Mouse (Mus musculus) heart, adult 2 months (tissue): Measurements from ENCODE around the gene Mertk. TPM values are rescaled to one million over a fixed set of nuclear protein-coding genes. Genes with fewer than 3 reads are reported as not detected.

ENCODE experiments used
- DNase-seq, 2 experiments: peaks; one replicate each; pipeline ENCODE4 v3.0.0; 2021
- H3K27ac ChIP-seq: fragments of 200-600 bp; 2 replicates; pipeline ENCODE4 v1.8.1; 2022
- H3K27me3 ChIP-seq: fragments of 200-500 bp; 2 replicates; pipeline ENCODE4 v1.6.1; 2012; ENCODE audit warnings: mild to moderate bottlenecking, low read length, inconsistent platforms, mixed read lengths; ENCODE audit not compliant: control insufficient read depth, insufficient read depth
- H3K36me3 ChIP-seq: fragments of 200-500 bp; 2 replicates; pipeline ENCODE4 v1.6.1; 2012; ENCODE audit warnings: low read length, inconsistent platforms; ENCODE audit not compliant: control insufficient read depth, insufficient read depth
- H3K4me1 ChIP-seq: fragments of 200-500 bp; 2 replicates; pipeline ENCODE4 v1.6.1; 2011; ENCODE audit warnings: low read length; ENCODE audit not compliant: control insufficient read depth, insufficient read depth
- H3K4me3 ChIP-seq: fragments of 200-600 bp; 2 replicates; pipeline ENCODE4 v1.8.1; 2022
- H3K79me2 ChIP-seq: fragments of 200-500 bp; replicated peaks from 2 replicates; pipeline ENCODE4 v1.6.1; 2012; ENCODE audit warnings: mild to moderate bottlenecking, inconsistent platforms, low read length, moderate library complexity, mixed read lengths; ENCODE audit not compliant: control insufficient read depth, insufficient read depth
- H3K9ac ChIP-seq: fragments of 200-500 bp; 2 replicates; pipeline ENCODE4 v1.6.1; 2012; ENCODE audit warnings: low read depth, mild to moderate bottlenecking, control low read depth, inconsistent platforms, low read length, mixed read lengths
- CTCF ChIP-seq: fragments of 200-600 bp; IDR thresholded peaks from 2 replicates; pipeline ENCODE4 v1.8.1; 2022; ENCODE audit warnings: antibody characterized with exemption, mild to moderate bottlenecking, moderate library complexity
- EP300 ChIP-seq: fragments of 200-500 bp; IDR thresholded peaks from 2 replicates; pipeline ENCODE4 v1.6.1; 2011; ENCODE audit warnings: low read depth, low read length, control low read depth; ENCODE audit not compliant: insufficient read depth
- POLR2A ChIP-seq: fragments of 200-500 bp; IDR thresholded peaks from 2 replicates; pipeline ENCODE4 v1.6.1; 2011; ENCODE audit warnings: mild to moderate bottlenecking, low read depth, low read length, control low read depth; ENCODE audit not compliant: insufficient read depth
- WGBS: fragments of 180-500 bp; shearing (Covaris S2); methylation state at CpG from one replicate; pipeline ENCODE4 v1.1.7; 2018; 5-methylcytosine and 5-hydroxymethylcytosine counted together
- intact Hi-C: fragments of 180-260 bp; cut with DNase I; formaldehyde crosslinking; loops from one replicate; pipeline ENCODE4 v1.15.1; 2025
- polyA plus RNA-seq: library from polyadenylated mRNA; depleted of rRNA; stranded (reverse); fragments of >200 nt; gene quantifications from 2 replicates; pipeline ENCODE4 v1.2.3, GENCODE M21; 2012
- total RNA-seq, 2 experiments: library from RNA; stranded (reverse); gene quantifications; 2 replicates each; pipeline ENCODE4 v1.2.3; 2021

Mertk gene
- total and polyA plus RNA-seq, 3 experiments: 2.5 to 6.5 (median 4.0) TPM

DNA sequence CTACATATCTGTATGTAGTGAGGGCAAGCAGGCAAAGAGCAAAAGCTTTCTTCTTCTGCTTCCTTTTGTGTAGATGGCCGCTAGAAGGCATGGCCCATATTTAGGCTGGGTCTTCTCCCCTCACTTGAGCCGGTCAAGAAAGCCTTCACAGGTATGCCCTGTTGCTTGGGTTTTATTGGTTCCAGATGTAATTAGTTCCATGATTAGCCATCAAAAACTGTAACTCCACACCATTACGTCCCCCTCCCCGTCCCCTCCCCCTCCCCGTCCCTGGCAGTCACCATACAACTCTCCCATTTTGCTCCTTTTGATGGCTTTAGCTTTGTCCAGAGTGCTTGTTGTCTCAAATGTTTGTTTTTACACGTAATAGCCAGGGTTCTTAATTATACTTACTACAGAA is 14.2 kb downstream of the Mertk start:
- intact Hi-C loops: no loop called here
- H3K36me3 ChIP-seq: peaks cover 2% of the 10 kb centered on the region; the same call in 1 of the 2 replicates
- H3K4me3 ChIP-seq: no peak overlapping the region

DNA sequence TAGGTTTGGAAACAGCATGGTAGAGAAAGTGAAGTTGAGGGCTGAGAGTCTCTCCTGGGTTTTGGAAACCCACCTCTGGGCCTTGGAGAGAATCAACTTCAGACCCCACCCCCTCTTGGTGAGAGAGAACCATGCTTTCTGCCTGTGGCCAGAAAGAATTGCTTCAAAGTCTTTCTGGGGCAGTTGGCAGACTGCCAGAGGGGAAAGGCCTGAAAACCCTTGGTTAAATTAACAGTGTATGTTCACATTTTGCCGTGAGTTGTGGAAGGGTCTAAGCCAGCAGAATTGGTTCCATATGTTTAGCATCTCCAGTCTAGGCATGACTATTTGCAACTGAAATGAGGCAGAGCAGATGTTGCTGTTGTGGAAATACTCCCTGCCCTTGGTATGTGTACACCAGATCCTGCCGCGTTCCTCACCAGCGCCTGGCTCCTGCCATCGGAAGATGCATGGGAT is 14.8 kb downstream of the Mertk start:
- intact Hi-C loops: no loop called here
- Histone ChIP-seq H3K36me3 (no peaks in the 10 kb centered on the region; the same call in 1 of the 2 replicates), H3K9ac (no peak overlapping the region), H3K4me3 (no peak overlapping the region), H3K79me2 (peaks cover 2% of the 10 kb centered on the region; the same call in 1 of the 2 replicates), H3K27me3 (no peaks in the 10 kb centered on the region), H3K27ac (no peak overlapping the region), H3K4me1 (peaks cover 2% of the 10 kb centered on the region)
- WGBS: 63% methylated on average over 5 of the region's 5 CpGs
- TF ChIP-seq EP300 (no peak), CTCF (no peak), POLR2A (no peak)
- no peak for DNase-seq

More for the DNA sequence above, 14.2 kb downstream of the Mertk start:
- no peaks in the 10 kb centered on the region for H3K27me3 ChIP-seq
- no peak for TF ChIP-seq EP300
- no peak for TF ChIP-seq CTCF
- no peak for TF ChIP-seq POLR2A
- H3K4me1 ChIP-seq: peaks cover 2% of the 10 kb centered on the region
- DNase-seq: no peak
- peaks cover 2% of the 10 kb centered on the region; the same call in 1 of the 2 replicates for H3K79me2 ChIP-seq
- H3K27ac ChIP-seq: no peak overlapping the region
- WGBS: 88% methylated on average over 6 of the region's 6 CpGs
- H3K9ac ChIP-seq: no peak overlapping the region

DNA sequence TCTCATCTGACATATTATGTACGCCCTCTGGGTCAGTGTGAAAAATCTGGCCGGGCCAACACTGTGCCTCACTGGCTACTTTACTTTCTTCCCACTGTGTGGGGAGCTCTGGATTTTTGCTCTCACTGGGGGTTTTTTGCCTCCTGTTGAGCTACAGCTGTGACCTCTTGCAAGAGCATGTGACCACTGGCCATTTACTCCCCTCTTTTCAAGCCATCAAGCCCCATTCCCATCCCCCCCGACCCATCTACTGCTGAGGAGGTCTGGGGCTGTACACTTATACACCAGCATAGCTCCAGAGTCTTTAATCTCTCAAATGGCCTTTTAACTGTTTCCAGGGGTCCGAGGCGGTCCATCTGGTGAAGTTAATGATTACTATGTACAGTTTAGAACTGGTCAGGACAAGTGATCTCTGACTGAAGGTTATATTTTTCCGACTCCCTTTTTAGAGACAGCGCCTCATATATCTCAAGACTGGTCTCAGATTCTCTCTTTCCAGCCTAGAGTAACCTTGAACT is 16.0 kb downstream of the Mertk start:
- Histone ChIP-seq H3K79me2 (peaks cover 2% of the 10 kb centered on the region; the same call in 1 of the 2 replicates), H3K9ac (no peak overlapping the region), H3K36me3 (no peaks in the 10 kb centered on the region; the same call in 1 of the 2 replicates), H3K4me3 (no peak overlapping the region), H3K4me1 (peaks cover 2% of the 10 kb centered on the region), H3K27ac (no peak overlapping the region), H3K27me3 (no peaks in the 10 kb centered on the region)
- no peak for TF ChIP-seq CTCF
- no peak for TF ChIP-seq POLR2A
- no peak for TF ChIP-seq EP300
- no peak for DNase-seq
- WGBS: 86% methylated on average over 7 of the region's 7 CpGs
- intact Hi-C loops: no loop called here

DNA sequence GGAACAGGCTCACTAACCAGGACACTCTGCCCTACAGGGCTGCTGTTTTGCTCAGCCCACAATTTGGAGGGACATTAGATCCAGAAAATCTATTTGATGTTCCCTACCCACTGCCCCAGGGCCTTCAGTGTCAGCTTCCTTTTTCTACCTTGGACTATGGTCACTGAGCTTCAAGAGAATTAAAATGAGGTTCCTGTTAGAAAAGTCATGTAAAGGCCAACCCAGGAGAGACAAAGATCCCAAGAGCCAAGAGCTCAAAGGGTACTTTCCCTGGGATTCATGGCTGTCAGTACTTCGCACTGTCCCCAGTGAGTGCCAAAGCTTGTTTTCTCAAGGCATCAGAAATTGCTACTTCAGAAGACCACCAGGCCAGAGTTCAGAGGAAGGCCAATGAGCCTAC is 17.2 kb downstream of the Mertk start:
- WGBS: 91% methylated on average over 1 of the region's 1 CpGs
- no peak for DNase-seq
- H3K9ac ChIP-seq: no peak overlapping the region
- H3K27ac ChIP-seq: no peak overlapping the region
- peaks cover 2% of the 10 kb centered on the region; the same call in 1 of the 2 replicates for H3K79me2 ChIP-seq
- peaks cover 2% of the 10 kb centered on the region for H3K4me1 ChIP-seq
- no peaks in the 10 kb centered on the region for H3K27me3 ChIP-seq
- TF ChIP-seq CTCF (no peak), POLR2A (no peak), EP300 (no peak)
- H3K36me3 ChIP-seq: no peaks in the 10 kb centered on the region; the same call in 1 of the 2 replicates
- intact Hi-C loops: no loop called here
- H3K4me3 ChIP-seq: no peak overlapping the region

DNA sequence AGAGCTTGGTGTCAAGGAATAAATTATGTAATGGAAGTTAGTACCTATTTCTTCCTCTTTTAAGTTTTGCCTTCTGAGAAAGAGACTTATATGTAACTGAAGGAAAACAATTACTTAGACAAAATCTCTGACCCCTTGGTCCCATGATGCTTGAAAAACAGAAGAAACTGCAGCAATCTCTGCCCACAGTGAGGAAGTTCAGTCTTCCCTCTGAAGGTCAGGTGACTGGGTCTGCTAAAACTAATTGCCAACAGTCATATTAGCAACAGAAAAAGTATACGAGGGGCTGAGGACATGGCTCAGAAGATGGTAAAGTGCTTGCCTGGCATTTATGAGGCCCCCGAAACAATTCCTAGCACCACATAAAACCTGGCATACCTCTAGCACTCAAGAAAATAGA is 20.6 kb downstream of the Mertk start:
- Histone ChIP-seq H3K27me3 (no peaks in the 10 kb centered on the region), H3K4me3 (no peak overlapping the region), H3K4me1 (peaks cover 2% of the 10 kb centered on the region), H3K27ac (no peak overlapping the region), H3K36me3 (no peaks in the 10 kb centered on the region), H3K9ac (no peak overlapping the region), H3K79me2 (no peaks in the 10 kb centered on the region)
- TF ChIP-seq CTCF (no peak), POLR2A (no peak), EP300 (no peak)
- 91% methylated on average over 2 of the region's 2 CpGs for WGBS
- intact Hi-C loops: no loop called here
- no peak for DNase-seq

DNA sequence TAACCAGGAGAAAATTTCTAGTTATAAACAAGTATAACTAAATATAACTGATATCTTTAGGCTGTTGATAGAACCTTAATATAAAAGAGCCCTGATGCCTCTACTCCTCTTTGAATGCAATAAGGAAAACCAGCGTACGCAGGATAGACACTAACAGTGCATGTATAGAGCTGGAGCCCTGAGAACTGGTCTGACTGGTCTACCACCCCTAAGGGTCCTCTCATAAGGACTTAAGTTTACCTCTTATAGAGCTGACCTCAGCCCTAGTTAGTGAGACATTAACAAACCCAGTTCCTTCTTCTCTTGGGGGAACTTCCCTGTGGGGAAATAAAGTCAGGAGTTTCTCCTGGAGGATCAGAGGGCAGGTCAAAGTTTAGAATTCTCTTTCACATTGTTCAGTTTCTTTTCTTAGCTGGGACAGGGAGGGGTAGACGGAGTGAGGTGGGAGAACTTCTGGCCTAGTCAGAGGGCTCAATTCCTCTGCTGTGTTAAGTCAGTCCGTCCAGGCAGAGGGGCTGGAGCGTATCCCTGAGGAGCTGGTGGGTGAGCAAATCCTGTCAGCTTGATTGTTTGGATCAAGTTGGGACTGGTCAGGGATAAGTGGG is 23.5 kb downstream of the Mertk start:
- H3K4me3 ChIP-seq: no peak overlapping the region

More for the DNA sequence above, 23.5 kb downstream of the Mertk start:
- H3K36me3 ChIP-seq: no peaks in the 10 kb centered on the region
- H3K4me1 ChIP-seq: peaks cover 2% of the 10 kb centered on the region
- H3K27me3 ChIP-seq: no peaks in the 10 kb centered on the region
- H3K9ac ChIP-seq: no peak overlapping the region
- 91% methylated on average over 5 of the region's 5 CpGs for WGBS
- intact Hi-C loops: no loop called here
- no peaks in the 10 kb centered on the region for H3K79me2 ChIP-seq
- H3K27ac ChIP-seq: no peak overlapping the region
- DNase-seq: no peak
- no peak for TF ChIP-seq CTCF
- no peak for TF ChIP-seq EP300
- TF ChIP-seq POLR2A: no peak
